Mouse (Mus musculus): Measurements from ENCODE around the gene Calr4. TPM values are rescaled to one million over a fixed set of nuclear protein-coding genes. Genes with fewer than 3 reads are reported as not detected.

Calr4 gene
- polyA plus RNA-seq, 1 experiment from 2014 or later, result not detected

DNA sequence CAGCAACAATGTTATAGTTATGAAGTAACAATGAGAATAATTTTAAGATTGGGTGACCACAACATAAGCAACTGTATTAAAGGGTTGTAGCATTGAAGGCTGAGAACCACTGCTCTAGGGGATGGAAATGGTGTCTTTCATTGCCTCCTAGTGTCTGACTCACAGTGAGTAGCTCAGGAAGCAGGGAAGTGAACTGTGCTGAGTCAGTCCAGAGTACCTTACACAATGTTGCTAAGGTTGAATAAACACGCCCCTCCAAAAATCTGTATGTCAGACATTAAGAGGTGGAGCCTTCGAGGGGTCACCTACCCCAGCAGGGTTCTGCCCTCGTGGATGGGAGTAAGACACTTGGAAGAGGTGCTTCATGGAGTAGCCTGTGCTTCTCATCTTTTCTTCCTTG, 20.3 kb upstream of the Calr4 start:
- Histone ChIP-seq H3K27ac (no peak overlapping the region), H3K4me3 (no peak overlapping the region), H3K4me1 (replicated peaks) (peaks cover 7% of the 10 kb centered on the region; the same call in 1 of the 2 replicates), H3K36me3 (no peaks in the 10 kb centered on the region), H3K27me3 (ENCODE audit: insufficient read depth, poor library complexity, severe bottlenecking) (no peaks in the 10 kb centered on the region), H3K9me3 (no peaks in the 10 kb centered on the region)
- WGBS, result 79% methylated on average over 3 of the region's 3 CpGs
- DNase-seq (ENCODE audit: low spot score), result no peak

DNA sequence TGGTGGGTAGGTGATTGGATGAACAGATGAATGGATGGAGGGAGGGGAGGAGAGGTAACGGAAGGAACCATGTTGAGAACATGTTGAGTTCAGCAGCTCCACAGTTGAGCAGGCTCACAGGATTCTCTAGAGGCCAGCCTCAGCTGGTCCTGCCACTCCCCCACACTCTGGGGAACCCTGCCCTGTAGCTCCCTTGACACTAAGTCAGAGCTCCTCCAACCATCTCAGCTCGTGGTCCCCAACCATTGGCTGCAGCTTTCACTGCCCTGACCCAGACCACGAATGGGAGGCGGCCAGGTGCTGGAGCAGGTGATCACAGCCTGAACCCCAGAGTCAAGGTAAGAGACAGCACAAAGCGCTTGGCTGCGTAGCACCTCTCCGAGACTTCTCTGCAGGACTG, 16.3 kb upstream of the Calr4 start:
- Histone ChIP-seq H3K9me3 (no peaks in the 10 kb centered on the region), H3K27ac (no peak overlapping the region), H3K27me3 (ENCODE audit: insufficient read depth, poor library complexity, severe bottlenecking) (no peaks in the 10 kb centered on the region), H3K4me1 (replicated peaks) (0 out of 2 replicates have a peak, but pooled peaks cover 3% of the 10 kb centered on the region), H3K4me3 (no peak overlapping the region), H3K36me3 (no peaks in the 10 kb centered on the region)
- no peak for DNase-seq (ENCODE audit: low spot score)
- 69% methylated on average over 7 of the region's 7 CpGs for WGBS

DNA sequence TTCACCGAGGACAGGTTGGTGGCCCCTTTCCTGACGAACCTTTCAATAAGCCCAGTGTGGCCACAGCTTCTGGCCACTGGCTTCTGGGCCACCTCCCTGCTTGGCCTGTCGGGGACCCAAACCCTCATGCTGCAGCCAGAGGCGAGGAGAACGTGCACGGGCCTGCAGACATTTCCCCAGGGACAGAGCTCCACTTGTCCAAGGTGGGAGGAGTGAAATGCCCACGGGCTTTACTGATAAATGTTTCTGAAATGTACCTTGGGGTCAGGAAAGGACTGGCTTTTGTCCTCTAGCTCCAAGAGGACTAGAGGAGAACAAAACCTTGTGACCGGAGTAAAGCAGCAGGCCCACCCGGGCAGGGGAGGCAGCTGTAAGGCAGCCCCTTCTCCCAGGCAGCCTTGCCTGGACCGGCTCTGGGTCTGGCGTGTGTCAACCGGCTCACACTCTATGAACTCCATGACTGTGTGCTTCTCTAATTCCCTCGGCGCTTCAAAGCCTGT, 13.8 kb upstream of the Calr4 start:
- Histone ChIP-seq H3K9me3 (no peaks in the 10 kb centered on the region), H3K27ac (no peak overlapping the region), H3K36me3 (no peaks in the 10 kb centered on the region), H3K4me3 (no peak overlapping the region), H3K27me3 (ENCODE audit: insufficient read depth, poor library complexity, severe bottlenecking) (no peaks in the 10 kb centered on the region), H3K4me1 (replicated peaks) (peaks cover 15% of the 10 kb centered on the region)
- 76% methylated on average over 14 of the region's 14 CpGs for WGBS
- DNase-seq (ENCODE audit: low spot score), result no peak

DNA sequence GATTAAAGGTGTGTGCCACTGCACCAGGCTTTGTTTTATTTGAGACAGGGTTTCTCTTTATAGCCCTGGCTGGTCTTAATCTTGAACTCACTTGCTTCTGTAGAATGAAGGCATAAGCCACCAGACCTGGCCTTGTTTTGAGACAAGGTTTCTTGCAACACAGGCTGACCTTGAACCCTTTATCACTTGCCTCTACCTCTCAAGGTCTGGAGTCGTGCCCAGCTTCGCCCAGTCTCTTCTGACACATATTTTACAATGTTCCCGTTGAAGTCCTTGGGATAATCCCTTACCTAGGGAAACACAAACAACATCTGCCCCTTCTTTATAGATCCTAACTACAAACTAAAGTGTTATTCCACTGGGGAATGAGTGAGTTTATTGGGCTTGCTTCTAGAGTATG, 12.3 kb upstream of the Calr4 start:
- Histone ChIP-seq H3K4me3 (no peak overlapping the region), H3K4me1 (replicated peaks) (peaks cover 17% of the 10 kb centered on the region), H3K36me3 (no peaks in the 10 kb centered on the region), H3K9me3 (no peaks in the 10 kb centered on the region), H3K27ac (no peak overlapping the region), H3K27me3 (ENCODE audit: insufficient read depth, poor library complexity, severe bottlenecking) (no peaks in the 10 kb centered on the region)
- DNase-seq (ENCODE audit: low spot score), result no peak
- 87% methylated on average over 3 of the region's 3 CpGs for WGBS

DNA sequence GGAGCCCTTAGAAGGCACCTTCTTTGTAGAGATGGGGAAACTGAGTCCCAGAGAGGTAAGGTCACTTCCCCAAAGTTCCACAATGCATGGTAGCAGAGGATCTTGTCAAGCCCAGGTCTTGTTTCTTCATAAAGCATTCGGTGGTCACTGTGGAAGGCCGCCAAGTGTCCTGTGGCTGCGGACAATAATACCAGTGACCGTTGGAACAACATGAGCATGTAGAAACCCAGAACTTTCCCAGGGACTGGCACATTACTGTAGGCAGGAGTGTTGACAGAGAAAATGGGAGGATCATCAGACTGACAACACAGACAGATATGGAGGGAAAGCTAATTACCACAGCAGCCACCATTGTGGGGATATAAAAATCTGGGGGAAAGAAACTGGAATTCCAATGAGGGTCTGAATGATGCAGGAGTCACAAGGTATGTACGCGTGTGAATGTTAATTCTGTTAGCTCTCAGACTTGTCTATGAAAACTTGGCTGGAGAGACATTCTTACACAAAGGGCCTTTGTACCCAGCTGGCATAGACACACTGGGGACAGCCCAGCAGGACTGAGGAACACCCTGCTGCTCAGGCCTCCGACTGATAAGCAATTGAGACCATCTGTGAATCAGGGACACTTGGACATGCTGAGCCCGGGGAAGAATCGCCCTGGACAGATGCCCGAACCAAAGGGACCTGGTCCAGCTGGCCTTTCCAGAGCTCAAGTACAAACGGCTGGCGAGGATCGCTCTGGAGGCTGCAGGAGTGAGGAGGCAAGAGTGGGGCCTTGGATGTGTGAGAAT, 9.3 kb upstream of the Calr4 start:
- peak; percentile 16 for DNase-seq (ENCODE audit: low spot score)
- peak overlapping the region; percentile 69 for H3K27ac ChIP-seq

GRCm38 (mm10) chr4:109225606-109226005, 8.7 kb upstream of the Calr4 start:
- WGBS, result 69% methylated on average over 6 of the region's 6 CpGs
- H3K4me3 ChIP-seq, result no peak overlapping the region
- H3K4me1 ChIP-seq (replicated peaks), result peaks cover 19% of the 10 kb centered on the region
- H3K27ac ChIP-seq, result peak overlapping the region; percentile 69
- H3K36me3 ChIP-seq, result no peaks in the 10 kb centered on the region
- no peaks in the 10 kb centered on the region for H3K27me3 ChIP-seq (ENCODE audit: insufficient read depth, poor library complexity, severe bottlenecking)
- DNase-seq (ENCODE audit: low spot score), result no peak
- no peaks in the 10 kb centered on the region for H3K9me3 ChIP-seq

More for the DNA sequence above, 9.3 kb upstream of the Calr4 start:
- no peaks in the 10 kb centered on the region for H3K27me3 ChIP-seq (ENCODE audit: insufficient read depth, poor library complexity, severe bottlenecking)
- no peak overlapping the region for H3K4me3 ChIP-seq
- 57% methylated on average over 13 of the region's 13 CpGs for WGBS
- H3K9me3 ChIP-seq, result no peaks in the 10 kb centered on the region
- no peaks in the 10 kb centered on the region for H3K36me3 ChIP-seq
- peaks cover 22% of the 10 kb centered on the region for H3K4me1 ChIP-seq (replicated peaks)

DNA sequence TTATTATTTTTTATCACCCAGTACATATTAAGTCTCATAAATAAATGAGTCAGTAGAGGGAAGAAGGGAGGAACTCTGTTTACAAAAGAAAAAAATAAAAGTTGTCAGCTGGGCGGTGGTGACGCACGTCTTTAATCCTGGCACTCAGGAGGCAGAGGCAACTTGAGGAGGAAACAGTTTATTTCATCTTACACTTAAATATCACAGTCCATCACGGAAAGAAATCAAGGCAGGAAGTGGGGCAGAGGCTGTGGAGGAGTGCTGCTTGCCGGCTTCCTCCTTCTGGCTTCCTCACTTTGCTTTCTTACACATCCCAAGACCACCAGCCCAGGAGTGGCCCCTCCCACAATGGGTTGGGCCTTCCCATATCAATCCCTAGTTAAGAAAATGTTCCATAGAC, 8.2 kb upstream of the Calr4 start:
- 73% methylated on average over 5 of the region's 5 CpGs for WGBS
- H3K9me3 ChIP-seq, result no peaks in the 10 kb centered on the region

GRCm38 (mm10) chr4:109229766-109230279, 4.5 kb upstream of the Calr4 start:
- Histone ChIP-seq H3K27ac (no peak overlapping the region), H3K27me3 (ENCODE audit: insufficient read depth, poor library complexity, severe bottlenecking) (no peaks in the 10 kb centered on the region), H3K4me3 (no peak overlapping the region), H3K4me1 (replicated peaks) (peaks cover 14% of the 10 kb centered on the region), H3K9me3 (no peaks in the 10 kb centered on the region), H3K36me3 (no peaks in the 10 kb centered on the region)
- 65% methylated on average over 7 of the region's 7 CpGs for WGBS
- DNase-seq (ENCODE audit: low spot score), result no peak

More for the DNA sequence above, 8.2 kb upstream of the Calr4 start:
- no peak for DNase-seq (ENCODE audit: low spot score)
- Histone ChIP-seq H3K27ac (no peak overlapping the region), H3K36me3 (no peaks in the 10 kb centered on the region), H3K4me1 (replicated peaks) (peaks cover 19% of the 10 kb centered on the region), H3K4me3 (no peak overlapping the region), H3K27me3 (ENCODE audit: insufficient read depth, poor library complexity, severe bottlenecking) (no peaks in the 10 kb centered on the region)

DNA sequence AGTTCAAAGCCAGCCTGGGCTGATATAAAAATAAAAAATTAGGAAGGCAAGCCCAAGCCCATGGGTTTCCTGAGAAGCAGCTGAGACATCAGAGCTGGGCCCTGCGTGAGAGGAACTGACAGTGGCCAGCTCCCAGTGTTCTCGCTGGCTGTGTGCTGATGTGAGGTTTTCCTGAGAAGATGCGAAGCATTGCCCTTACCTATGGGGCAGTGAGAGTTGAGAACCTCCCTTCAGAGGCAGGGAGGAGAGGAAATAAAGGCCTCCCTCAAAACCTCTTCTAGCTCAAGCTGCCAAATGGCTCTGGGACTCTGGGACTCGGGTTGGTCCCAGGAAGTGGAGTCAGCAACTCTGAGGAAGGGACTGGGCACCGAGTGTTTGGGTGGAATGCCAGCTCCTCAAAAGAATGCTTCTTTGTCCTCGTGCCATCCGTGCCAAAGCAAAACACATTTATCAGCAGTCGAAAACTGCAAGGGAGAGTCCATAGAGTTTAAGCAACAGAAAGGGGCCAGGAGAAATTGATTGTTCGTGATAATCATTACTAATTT, 593 bp downstream of the Calr4 start:
- Histone ChIP-seq H3K4me3 (no peak overlapping the region), H3K36me3 (no peaks in the 10 kb centered on the region), H3K27ac (no peak overlapping the region), H3K9me3 (no peaks in the 10 kb centered on the region), H3K27me3 (ENCODE audit: insufficient read depth, poor library complexity, severe bottlenecking) (no peaks in the 10 kb centered on the region), H3K4me1 (replicated peaks) (peaks cover 13% of the 10 kb centered on the region)
- no peak for DNase-seq (ENCODE audit: low spot score)
- WGBS, result 82% methylated on average over 9 of the region's 9 CpGs

GRCm38 (mm10) chr4:109236186-109236879, 2.0 kb downstream of the Calr4 start:
- H3K36me3 ChIP-seq, result no peaks in the 10 kb centered on the region
- no peaks in the 10 kb centered on the region for H3K9me3 ChIP-seq
- WGBS, result 71% methylated on average over 7 of the region's 7 CpGs
- no peaks in the 10 kb centered on the region; the same call in 1 of the 2 replicates for H3K27me3 ChIP-seq (ENCODE audit: insufficient read depth, poor library complexity, severe bottlenecking)
- peaks cover 16% of the 10 kb centered on the region for H3K4me1 ChIP-seq (replicated peaks)
- no peak overlapping the region for H3K4me3 ChIP-seq
- peak overlapping the region; percentile 69; the same call in 1 of the 2 replicates for H3K27ac ChIP-seq
- DNase-seq (ENCODE audit: low spot score), result no peak

DNA sequence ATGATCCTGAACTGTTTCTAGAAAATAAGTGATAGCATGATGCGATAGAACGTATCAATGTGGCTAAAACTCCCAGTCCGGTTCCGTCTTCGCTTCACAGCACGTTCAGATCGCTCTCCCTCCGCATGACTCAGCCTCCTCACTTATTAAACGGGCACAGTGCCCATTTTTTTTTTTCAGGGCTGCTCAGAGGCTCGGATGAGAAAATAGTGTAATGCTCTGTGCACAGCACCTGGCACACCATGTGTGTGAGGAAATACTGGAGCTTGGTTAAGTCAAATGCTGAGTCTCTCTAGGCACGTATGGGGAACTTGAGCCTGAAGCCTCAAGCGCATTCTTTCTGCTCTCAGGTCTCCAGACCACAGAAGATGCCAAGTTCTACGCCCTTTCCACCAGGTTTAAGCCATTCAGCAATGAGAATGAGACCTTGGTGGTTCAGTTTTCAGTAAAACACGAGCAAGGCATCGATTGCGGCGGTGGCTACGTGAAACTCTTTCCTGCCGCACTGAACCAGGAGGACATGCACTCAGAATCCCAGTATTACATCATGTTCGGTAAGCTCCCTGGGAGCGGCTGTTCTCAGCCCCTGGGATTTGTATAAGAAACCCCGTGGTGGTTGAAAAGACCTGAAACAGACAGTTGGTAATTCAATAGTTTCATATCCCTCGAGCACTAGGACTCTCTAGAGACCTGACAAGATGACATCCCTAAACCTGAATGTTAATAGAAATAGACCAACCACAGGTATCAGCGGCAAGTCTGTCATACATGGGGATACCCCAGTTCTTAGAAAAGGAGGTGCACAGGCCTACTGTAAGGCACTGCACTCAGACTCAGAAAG, 4.4 kb downstream of the Calr4 start:
- H3K27me3 ChIP-seq (ENCODE audit: insufficient read depth, poor library complexity, severe bottlenecking), result no peaks in the 10 kb centered on the region; the same call in 1 of the 2 replicates
- H3K4me1 ChIP-seq (replicated peaks), result peaks cover 19% of the 10 kb centered on the region
- no peaks in the 10 kb centered on the region for H3K9me3 ChIP-seq
- no peaks in the 10 kb centered on the region for H3K36me3 ChIP-seq
- no peak overlapping the region for H3K27ac ChIP-seq
- DNase-seq (ENCODE audit: low spot score), result no peak
- no peak overlapping the region for H3K4me3 ChIP-seq
- WGBS, result 86% methylated on average over 24 of the region's 24 CpGs

- Histone ChIP-seq H3K36me3 (no peaks in the 10 kb centered on the region), H3K27ac (no peak overlapping the region), H3K4me1 (replicated peaks) (peaks cover 17% of the 10 kb centered on the region), H3K4me3 (no peak overlapping the region), H3K9me3 (no peaks in the 10 kb centered on the region), H3K27me3 (ENCODE audit: insufficient read depth, poor library complexity, severe bottlenecking) (no peaks in the 10 kb centered on the region; the same call in 1 of the 2 replicates)
- DNase-seq (ENCODE audit: low spot score), result peak; percentile 15
Observed at GRCm38 (mm10) chr4:109241221-109241620, 6.9 kb downstream of the Calr4 start.
